Mouse (Mus musculus): ENCODE results near the gene Tln2. TPM values are rescaled to one million over a fixed set of nuclear protein-coding genes. Genes with fewer than 3 reads are reported as not detected.

Tln2 gene
- polyA plus RNA-seq, 1 experiment from 2014 or later = 19.3 TPM

DNA sequence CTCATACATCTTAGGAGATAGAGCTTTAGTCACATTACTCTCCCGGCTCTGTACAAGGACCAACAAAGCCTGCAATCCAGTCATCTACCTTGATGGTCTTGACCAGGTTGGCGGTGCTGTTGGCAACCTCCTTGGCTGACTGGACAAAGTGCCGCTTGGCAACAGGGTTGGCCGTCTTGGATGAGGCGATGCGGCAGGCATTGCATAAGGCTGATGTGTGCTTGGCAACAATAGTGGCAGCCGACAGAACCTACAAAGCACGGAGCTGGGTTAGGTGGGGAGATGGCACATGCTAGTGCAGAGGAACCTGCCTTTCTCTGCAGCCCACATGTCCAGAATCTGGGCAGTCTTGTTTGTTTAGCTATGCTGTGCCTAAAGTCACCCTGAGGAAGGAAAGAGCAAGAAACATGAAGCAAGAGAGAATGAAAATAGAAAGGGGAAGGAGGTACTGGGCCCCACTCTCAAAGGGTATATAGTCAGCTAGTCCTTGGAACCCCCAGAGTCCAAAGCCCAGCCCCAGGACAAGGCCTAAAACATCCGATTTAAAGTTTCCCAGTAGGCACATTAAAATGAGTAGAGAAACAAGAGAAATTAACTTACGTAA is 257.0 kb downstream of the Tln2 start:
- H3K36me3 ChIP-seq (ENCODE audit: control insufficient read depth, insufficient read depth, low read length) = no peaks in the 10 kb centered on the region
- no peaks in the 10 kb centered on the region for H3K9me3 ChIP-seq (ENCODE audit: control insufficient read depth, low read length)
- no peak overlapping the region for H3K4me2 ChIP-seq (ENCODE audit: low read length)
- H3K27ac ChIP-seq (replicated peaks; ENCODE audit: low read depth, low read length) = no peak overlapping the region
- no peaks in the 10 kb centered on the region for H3K4me1 ChIP-seq (ENCODE audit: control insufficient read depth, insufficient read depth, low read length)
- no peak overlapping the region for H3K9ac ChIP-seq (replicated peaks; ENCODE audit: low read length)
- WGBS = 95% methylated on average over 10 of the region's 10 CpGs
- no peak overlapping the region for H3K4me3 ChIP-seq (replicated peaks; ENCODE audit: low read depth, low read length)
- no peaks in the 10 kb centered on the region for H3K27me3 ChIP-seq (ENCODE audit: control insufficient read depth, insufficient read depth, low read length)
- DNase-seq (no peak), ATAC-seq (ENCODE audit: low FRiP score, low TSS enrichment) (no peak)

DNA sequence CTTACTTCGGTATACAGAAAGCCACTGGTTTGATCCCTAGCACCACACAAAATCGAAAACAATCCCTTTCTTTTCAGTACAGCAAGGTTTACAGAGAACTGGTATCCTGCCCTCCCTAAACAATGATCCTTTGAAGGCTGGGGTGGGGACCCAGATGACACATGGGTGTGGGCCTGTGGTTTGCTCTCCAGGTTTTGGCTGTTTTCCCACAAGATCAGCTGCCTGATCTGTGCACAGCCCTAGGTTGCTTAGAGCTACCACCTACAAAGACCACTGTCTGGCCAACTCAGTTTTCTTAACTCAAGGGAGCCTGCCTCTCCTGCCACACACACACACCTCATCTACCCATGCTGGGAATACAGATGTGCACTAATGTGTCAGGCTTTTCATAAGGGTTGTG is 257.9 kb downstream of the Tln2 start:
- Histone ChIP-seq H3K9me3 (ENCODE audit: control insufficient read depth, low read length) (no peaks in the 10 kb centered on the region), H3K27me3 (ENCODE audit: control insufficient read depth, insufficient read depth, low read length) (no peaks in the 10 kb centered on the region), H3K4me2 (ENCODE audit: low read length) (no peak overlapping the region), H3K4me1 (ENCODE audit: control insufficient read depth, insufficient read depth, low read length) (no peaks in the 10 kb centered on the region), H3K36me3 (ENCODE audit: control insufficient read depth, insufficient read depth, low read length) (no peaks in the 10 kb centered on the region), H3K27ac (replicated peaks; ENCODE audit: low read depth, low read length) (no peak overlapping the region), H3K4me3 (replicated peaks; ENCODE audit: low read depth, low read length) (no peak overlapping the region), H3K9ac (replicated peaks; ENCODE audit: low read length) (no peak overlapping the region)
- 93% methylated on average over 2 of the region's 2 CpGs for WGBS
- no peak for ATAC-seq (ENCODE audit: low FRiP score, low TSS enrichment)
- DNase-seq = no peak

DNA sequence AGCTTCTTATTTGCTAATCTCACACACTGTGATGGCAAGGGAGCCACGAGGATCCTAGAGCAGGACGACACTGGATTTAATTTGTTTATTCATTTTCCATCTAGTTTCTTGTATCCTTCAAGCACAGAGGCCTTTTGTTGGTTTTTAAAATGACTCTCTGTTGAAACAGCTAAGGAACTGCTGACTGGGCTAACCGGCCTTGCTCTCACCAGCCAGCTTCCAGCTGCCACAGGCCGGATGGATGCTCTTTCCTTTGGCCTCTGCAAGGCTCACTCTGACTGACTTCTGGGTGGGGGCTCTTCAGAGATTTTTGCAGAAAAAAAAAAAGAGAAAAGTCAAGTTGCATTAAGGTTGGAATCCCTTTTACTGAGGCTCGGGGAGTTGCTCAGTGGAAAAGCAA is 258.7 kb downstream of the Tln2 start:
- WGBS = 73% methylated on average over 5 of the region's 5 CpGs
- Histone ChIP-seq H3K9me3 (ENCODE audit: control insufficient read depth, low read length) (no peaks in the 10 kb centered on the region), H3K4me3 (replicated peaks; ENCODE audit: low read depth, low read length) (no peak overlapping the region), H3K4me2 (ENCODE audit: low read length) (no peak overlapping the region), H3K36me3 (ENCODE audit: control insufficient read depth, insufficient read depth, low read length) (no peaks in the 10 kb centered on the region), H3K27me3 (ENCODE audit: control insufficient read depth, insufficient read depth, low read length) (no peaks in the 10 kb centered on the region), H3K27ac (replicated peaks; ENCODE audit: low read depth, low read length) (no peak overlapping the region), H3K9ac (replicated peaks; ENCODE audit: low read length) (no peak overlapping the region), H3K4me1 (ENCODE audit: control insufficient read depth, insufficient read depth, low read length) (no peaks in the 10 kb centered on the region)
- ATAC-seq (ENCODE audit: low FRiP score, low TSS enrichment) (no peak), DNase-seq (no peak)

DNA sequence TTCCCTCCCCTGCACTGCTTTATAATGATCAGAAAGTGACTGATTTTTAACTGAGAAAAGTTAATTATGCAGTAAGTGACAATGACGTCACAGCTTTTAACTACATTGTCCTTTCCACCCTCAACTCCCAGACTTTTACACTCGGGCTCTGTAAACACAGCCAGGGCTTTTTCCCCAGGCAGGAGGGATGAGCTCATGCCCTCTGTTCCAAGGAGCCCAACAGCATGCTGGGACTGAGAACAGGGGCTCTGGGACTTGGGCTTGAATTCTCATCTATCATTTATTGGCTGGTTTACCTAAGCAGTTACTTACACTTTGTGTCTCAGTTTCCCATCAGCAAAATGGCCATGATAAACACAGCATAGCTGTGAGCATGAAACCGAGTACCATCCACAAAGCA is 259.2 kb downstream of the Tln2 start:
- no peak overlapping the region for H3K4me2 ChIP-seq (ENCODE audit: low read length)
- no peak overlapping the region for H3K27ac ChIP-seq (replicated peaks; ENCODE audit: low read depth, low read length)
- H3K9me3 ChIP-seq (ENCODE audit: control insufficient read depth, low read length) = no peaks in the 10 kb centered on the region
- ATAC-seq (ENCODE audit: low FRiP score, low TSS enrichment) (no peak), DNase-seq (no peak)
- H3K9ac ChIP-seq (replicated peaks; ENCODE audit: low read length) = no peak overlapping the region
- H3K4me3 ChIP-seq (replicated peaks; ENCODE audit: low read depth, low read length) = no peak overlapping the region
- H3K4me1 ChIP-seq (ENCODE audit: control insufficient read depth, insufficient read depth, low read length) = no peaks in the 10 kb centered on the region
- WGBS = 42% methylated on average over 3 of the region's 3 CpGs
- H3K27me3 ChIP-seq (ENCODE audit: control insufficient read depth, insufficient read depth, low read length) = no peaks in the 10 kb centered on the region
- no peaks in the 10 kb centered on the region for H3K36me3 ChIP-seq (ENCODE audit: control insufficient read depth, insufficient read depth, low read length)

DNA sequence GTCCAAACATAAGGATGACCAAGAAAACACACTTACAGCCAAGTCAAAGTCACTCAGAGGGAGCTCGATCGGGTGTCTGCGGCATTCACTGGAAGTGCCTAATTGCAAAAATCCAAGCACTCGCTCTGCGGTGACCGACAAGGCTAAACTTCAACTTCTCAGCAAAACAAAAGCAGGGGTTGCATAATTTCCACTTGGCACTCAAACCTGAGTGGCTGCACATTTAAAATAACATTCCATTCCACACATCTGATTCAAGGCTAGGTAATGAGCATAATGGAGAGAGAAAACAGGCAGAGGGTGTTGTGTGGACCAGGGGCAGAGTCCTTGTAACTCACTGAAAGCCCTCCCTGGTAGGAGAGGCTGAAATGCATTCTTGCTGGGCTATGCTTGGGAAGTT is 260.3 kb downstream of the Tln2 start:
- Histone ChIP-seq H3K9ac (replicated peaks; ENCODE audit: low read length) (no peak overlapping the region), H3K27me3 (ENCODE audit: control insufficient read depth, insufficient read depth, low read length) (no peaks in the 10 kb centered on the region), H3K27ac (replicated peaks; ENCODE audit: low read depth, low read length) (no peak overlapping the region), H3K4me1 (ENCODE audit: control insufficient read depth, insufficient read depth, low read length) (no peaks in the 10 kb centered on the region), H3K4me2 (ENCODE audit: low read length) (no peak overlapping the region), H3K4me3 (replicated peaks; ENCODE audit: low read depth, low read length) (no peak overlapping the region), H3K36me3 (ENCODE audit: control insufficient read depth, insufficient read depth, low read length) (no peaks in the 10 kb centered on the region), H3K9me3 (ENCODE audit: control insufficient read depth, low read length) (no peaks in the 10 kb centered on the region)
- WGBS = 89% methylated on average over 6 of the region's 6 CpGs
- DNase-seq (no peak), ATAC-seq (ENCODE audit: low FRiP score, low TSS enrichment) (no peak)

DNA sequence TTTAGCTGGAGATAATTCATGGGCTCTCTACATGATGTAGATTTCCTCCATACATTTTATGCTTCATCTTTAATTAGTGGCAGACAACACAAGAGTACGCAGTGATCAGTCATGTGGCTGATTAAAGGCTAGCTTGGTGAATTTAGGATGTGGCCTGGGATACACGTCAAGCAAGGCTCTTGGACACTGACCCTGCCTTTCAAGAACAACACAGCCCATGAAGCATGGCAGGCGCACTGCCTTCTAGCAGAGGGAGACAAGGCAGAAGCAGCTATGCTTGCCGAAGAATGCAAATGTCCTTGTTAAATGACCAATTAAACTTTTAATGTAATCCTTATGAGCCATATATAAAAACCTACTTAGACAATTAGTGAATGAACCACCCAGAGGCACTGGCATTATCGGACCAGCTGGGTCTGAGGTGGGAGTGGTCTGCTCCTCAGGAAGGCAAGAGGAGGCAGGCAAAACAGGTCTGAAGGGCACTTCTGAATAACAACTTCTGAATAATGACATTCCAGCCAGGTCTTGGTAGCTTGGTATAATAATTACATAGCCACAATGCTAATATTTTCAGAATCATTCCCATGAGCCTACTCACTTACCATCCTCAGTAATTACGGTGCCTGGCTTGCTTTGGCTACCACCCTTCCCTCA is 262.1 kb downstream of the Tln2 start:
- DNase-seq (no peak), ATAC-seq (ENCODE audit: low FRiP score, low TSS enrichment) (no peak)
- H3K4me1 ChIP-seq (ENCODE audit: control insufficient read depth, insufficient read depth, low read length) = no peaks in the 10 kb centered on the region
- H3K36me3 ChIP-seq (ENCODE audit: control insufficient read depth, insufficient read depth, low read length) = no peaks in the 10 kb centered on the region
- H3K4me2 ChIP-seq (ENCODE audit: low read length) = no peak overlapping the region
- H3K27ac ChIP-seq (replicated peaks; ENCODE audit: low read depth, low read length) = no peak overlapping the region
- no peak overlapping the region for H3K4me3 ChIP-seq (replicated peaks; ENCODE audit: low read depth, low read length)
- H3K27me3 ChIP-seq (ENCODE audit: control insufficient read depth, insufficient read depth, low read length) = no peaks in the 10 kb centered on the region
- H3K9me3 ChIP-seq (ENCODE audit: control insufficient read depth, low read length) = no peaks in the 10 kb centered on the region
- no peak overlapping the region for H3K9ac ChIP-seq (replicated peaks; ENCODE audit: low read length)
- 82% methylated on average over 6 of the region's 6 CpGs for WGBS

DNA sequence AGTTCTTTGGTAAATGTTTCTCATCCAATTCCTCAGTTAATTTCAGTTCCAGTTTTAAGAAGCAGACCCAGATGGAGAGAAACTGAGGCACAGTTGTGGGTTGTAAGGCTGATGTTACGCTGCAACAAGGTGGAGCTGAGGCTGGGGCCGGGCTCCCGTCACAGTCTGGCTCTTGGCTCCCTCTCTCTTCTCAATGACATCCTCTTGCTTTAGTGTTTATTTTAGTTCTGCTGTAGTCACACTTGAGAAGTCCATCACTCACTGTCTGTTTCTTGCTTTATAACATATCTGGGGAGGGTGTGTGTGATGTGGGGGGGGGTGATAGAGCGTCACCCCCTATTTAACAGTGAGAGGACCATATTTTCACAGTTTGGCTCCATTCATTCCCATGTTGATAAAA is 272.0 kb downstream of the Tln2 start:
- H3K27ac ChIP-seq (replicated peaks; ENCODE audit: low read depth, low read length) = no peak overlapping the region
- no peak overlapping the region for H3K4me3 ChIP-seq (replicated peaks; ENCODE audit: low read depth, low read length)
- DNase-seq = no peak
- H3K9ac ChIP-seq (replicated peaks; ENCODE audit: low read length) = no peak overlapping the region
- no peak overlapping the region for H3K4me2 ChIP-seq (ENCODE audit: low read length)
- peaks cover 5% of the 10 kb centered on the region; the same call in 1 of the 2 replicates for H3K4me1 ChIP-seq (ENCODE audit: control insufficient read depth, insufficient read depth, low read length)
- H3K9me3 ChIP-seq (ENCODE audit: control insufficient read depth, low read length) = no peaks in the 10 kb centered on the region
- no peaks in the 10 kb centered on the region for H3K36me3 ChIP-seq (ENCODE audit: control insufficient read depth, insufficient read depth, low read length)
- H3K27me3 ChIP-seq (ENCODE audit: control insufficient read depth, insufficient read depth, low read length) = no peaks in the 10 kb centered on the region
- 60% methylated on average over 4 of the region's 4 CpGs for WGBS
- ATAC-seq (ENCODE audit: low FRiP score, low TSS enrichment) = no peak

DNA sequence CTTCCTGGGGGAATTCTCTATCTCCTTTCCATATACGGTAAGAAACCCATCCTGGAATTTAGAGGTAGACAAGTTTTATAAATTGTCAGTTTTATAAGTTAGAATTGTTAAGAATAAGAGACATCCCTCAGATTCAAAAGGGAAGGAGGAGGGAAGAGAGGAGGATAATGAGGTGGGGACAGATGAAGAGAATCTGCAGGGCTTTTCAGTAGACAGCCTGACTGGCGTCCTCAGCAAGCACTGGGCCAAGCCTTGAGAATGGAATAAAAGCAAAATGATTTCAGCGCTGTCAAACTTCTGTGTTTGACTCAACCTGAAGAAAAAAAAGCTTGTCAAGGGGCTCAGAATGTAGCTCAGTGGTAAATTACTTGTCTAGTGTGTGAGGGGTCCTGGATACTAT is 272.7 kb downstream of the Tln2 start:
- Histone ChIP-seq H3K27me3 (ENCODE audit: control insufficient read depth, insufficient read depth, low read length) (no peaks in the 10 kb centered on the region), H3K4me3 (replicated peaks; ENCODE audit: low read depth, low read length) (no peak overlapping the region), H3K36me3 (ENCODE audit: control insufficient read depth, insufficient read depth, low read length) (no peaks in the 10 kb centered on the region), H3K4me2 (ENCODE audit: low read length) (no peak overlapping the region), H3K4me1 (ENCODE audit: control insufficient read depth, insufficient read depth, low read length) (peaks cover 5% of the 10 kb centered on the region; the same call in 1 of the 2 replicates), H3K27ac (replicated peaks; ENCODE audit: low read depth, low read length) (no peak overlapping the region), H3K9me3 (ENCODE audit: control insufficient read depth, low read length) (no peaks in the 10 kb centered on the region), H3K9ac (replicated peaks; ENCODE audit: low read length) (no peak overlapping the region)
- DNase-seq = no peak
- WGBS = 90% methylated on average over 3 of the region's 3 CpGs
- no peak for ATAC-seq (ENCODE audit: low FRiP score, low TSS enrichment)

DNA sequence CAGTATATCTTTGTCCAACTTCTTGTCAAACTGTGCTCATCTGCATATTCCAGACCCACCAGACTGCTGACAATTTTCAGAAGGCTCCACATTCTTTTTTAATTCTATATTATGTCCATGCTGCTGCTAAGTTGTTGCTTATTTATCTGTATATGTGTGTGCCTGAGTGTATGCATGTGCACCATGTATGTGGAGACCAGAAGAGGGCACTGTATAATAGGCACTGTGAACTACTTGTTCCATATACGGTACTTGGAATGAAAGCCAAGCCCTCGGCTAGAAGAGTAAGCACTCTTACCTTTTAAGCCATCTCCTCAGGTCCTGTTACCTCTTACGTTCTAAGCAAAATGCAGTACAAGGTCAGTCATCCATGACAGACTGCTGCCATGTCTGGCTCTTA is 274.0 kb downstream of the Tln2 start:
- ATAC-seq (ENCODE audit: low FRiP score, low TSS enrichment) = no peak
- Histone ChIP-seq H3K4me2 (ENCODE audit: low read length) (no peak overlapping the region), H3K4me3 (replicated peaks; ENCODE audit: low read depth, low read length) (no peak overlapping the region), H3K36me3 (ENCODE audit: control insufficient read depth, insufficient read depth, low read length) (no peaks in the 10 kb centered on the region), H3K9ac (replicated peaks; ENCODE audit: low read length) (no peak overlapping the region), H3K9me3 (ENCODE audit: control insufficient read depth, low read length) (no peaks in the 10 kb centered on the region), H3K27me3 (ENCODE audit: control insufficient read depth, insufficient read depth, low read length) (no peaks in the 10 kb centered on the region), H3K27ac (replicated peaks; ENCODE audit: low read depth, low read length) (no peak overlapping the region), H3K4me1 (ENCODE audit: control insufficient read depth, insufficient read depth, low read length) (peaks cover 5% of the 10 kb centered on the region; the same call in 1 of the 2 replicates)
- WGBS = 79% methylated on average over 3 of the region's 3 CpGs
- DNase-seq = no peak

All from midbrain, embryonic 14.5 days (tissue).